Mouse (Mus musculus) hindbrain, embryonic 12.5 days (tissue): Measurements from ENCODE around the gene Myo1e. TPM values are rescaled to one million over a fixed set of nuclear protein-coding genes. Genes with fewer than 3 reads are reported as not detected.
"Not testable (repeated sequence)": the region's sequence is repeated elsewhere in the genome, so short reads cannot be mapped to it uniquely, and the experiment has no call there.

Experiments
- ATAC-seq: fragments of 200-750 bp; cut with Nextera tagmentation; 2 replicates; pipeline ENCODE4 v1.8.0; 2017; ENCODE audit warnings: moderate TSS enrichment; ENCODE audit not compliant: low FRiP score
- H3K27ac ChIP-seq: fragments of 300-500 bp; sonication (generic); 2 replicates; pipeline ENCODE4 v1.5.1; 2016; ENCODE audit warnings: mild to moderate bottlenecking
- H3K27me3 ChIP-seq: fragments of 300-500 bp; sonication (generic); 2 replicates; pipeline ENCODE4 v1.6.1; 2016; ENCODE audit warnings: mild to moderate bottlenecking
- H3K36me3 ChIP-seq: fragments of 300-500 bp; sonication (generic); 2 replicates; pipeline ENCODE4 v1.6.1; 2016; ENCODE audit warnings: mild to moderate bottlenecking
- H3K4me1 ChIP-seq: fragments of 300-500 bp; sonication (generic); 2 replicates; pipeline ENCODE4 v1.6.1; 2016
- H3K4me2 ChIP-seq: fragments of 300-500 bp; sonication (generic); replicated peaks from 2 replicates; pipeline ENCODE4 v1.6.1; 2016; ENCODE audit warnings: mild to moderate bottlenecking
- H3K4me3 ChIP-seq: fragments of 300-500 bp; sonication (generic); 2 replicates; pipeline ENCODE4 v1.5.1; 2016; ENCODE audit warnings: mild to moderate bottlenecking
- H3K9ac ChIP-seq: fragments of 300-500 bp; sonication (generic); 2 replicates; pipeline ENCODE4 v1.6.1; 2016; ENCODE audit warnings: mild to moderate bottlenecking, moderate library complexity
- H3K9me3 ChIP-seq: fragments of 300-500 bp; sonication (generic); replicated peaks from 2 replicates; pipeline ENCODE4 v1.6.1; 2016; ENCODE audit warnings: mild to moderate bottlenecking
- WGBS: fragments of 180-500 bp; shearing (Covaris S2); methylation state at CpG from one replicate; pipeline ENCODE4 v1.1.7; 2016; 5-methylcytosine and 5-hydroxymethylcytosine counted together
- polyA plus RNA-seq: library from polyadenylated mRNA; unstranded; fragments of >200 nt; fragmentation: Nextera tagmentation; extraction: Ambion mirVana; gene quantifications from 2 replicates; pipeline ENCODE4 v1.2.1, GENCODE M21; 2016

Gene Myo1e
- polyA plus RNA-seq, 1 experiment from 2014 or later = 16.2 TPM

DNA sequence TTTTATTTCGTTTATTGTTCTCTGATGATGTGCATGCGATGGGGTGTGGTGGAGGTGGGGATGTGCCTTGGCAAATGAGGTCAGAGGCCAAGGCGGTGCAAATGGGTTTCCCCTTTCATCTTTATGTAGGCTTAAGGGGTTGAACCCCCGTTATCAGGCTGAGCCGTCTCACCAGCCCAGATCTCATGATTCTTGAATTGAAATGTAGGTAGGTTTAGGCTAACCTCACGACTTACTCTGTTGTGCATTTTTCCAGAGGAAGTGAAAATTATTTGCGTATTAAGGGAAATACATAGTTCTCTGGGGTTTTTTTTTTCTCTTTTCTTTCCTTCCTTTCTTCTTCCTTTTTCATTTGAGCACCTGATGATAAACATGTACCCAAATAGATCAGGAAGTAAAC, 37.0 kb downstream of the Myo1e start:
- H3K36me3 ChIP-seq = no peaks in the 10 kb centered on the region
- ATAC-seq = no peak
- WGBS = 78% methylated on average over 7 of the region's 7 CpGs

DNA sequence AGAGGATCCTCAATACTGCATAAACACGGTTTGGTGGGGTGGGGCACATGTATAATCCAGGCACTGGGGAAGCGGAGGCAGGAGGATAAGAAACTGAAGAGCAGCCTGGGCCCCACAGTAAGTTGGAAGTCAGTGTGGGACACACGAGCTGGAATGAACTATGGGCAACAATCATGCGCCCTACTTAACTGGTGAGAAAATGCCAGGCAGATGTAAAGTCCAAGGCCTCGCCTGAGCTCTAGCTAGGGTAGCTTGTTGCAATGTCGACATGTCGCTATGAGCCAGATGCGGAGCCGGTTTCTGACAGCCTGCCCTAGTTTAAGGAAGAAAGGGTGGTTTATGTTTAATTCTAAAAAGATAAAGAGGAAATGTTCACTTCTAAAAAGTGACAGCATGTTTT, 37.9 kb downstream of the Myo1e start:
- 92% methylated on average over 9 of the region's 9 CpGs for WGBS
- no peak for ATAC-seq

More for the DNA sequence above, 37.0 kb downstream of the Myo1e start:
- no peak overlapping the region for H3K4me3 ChIP-seq
- H3K27me3 ChIP-seq = no peaks in the 10 kb centered on the region
- no peak overlapping the region for H3K27ac ChIP-seq
- H3K9me3 ChIP-seq = no peaks in the 10 kb centered on the region
- H3K4me1 ChIP-seq = no peaks in the 10 kb centered on the region
- H3K4me2 ChIP-seq = no peak overlapping the region
- no peak overlapping the region for H3K9ac ChIP-seq

DNA sequence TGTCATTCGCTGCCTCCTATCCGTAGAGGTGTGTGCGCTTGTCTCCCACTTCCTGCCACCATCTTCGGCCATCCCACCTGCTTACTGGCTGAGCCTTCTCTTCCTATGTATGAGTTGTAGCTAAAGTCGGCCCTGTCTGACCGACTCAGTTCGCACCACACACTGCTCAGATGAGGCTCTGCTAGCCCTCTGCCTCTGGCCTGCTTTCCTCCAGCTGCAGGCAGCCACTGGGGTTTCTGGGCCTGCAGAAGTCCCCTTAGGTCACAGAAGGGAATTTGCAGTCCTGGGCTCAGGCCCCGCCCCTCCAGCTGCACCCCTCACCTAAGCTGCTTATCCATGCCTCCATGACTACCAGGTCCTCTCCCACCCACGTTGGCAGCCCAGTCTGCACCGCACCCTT, 39.3 kb downstream of the Myo1e start:
- ATAC-seq = no peak
- WGBS = 69% methylated on average over 10 of the region's 10 CpGs
- H3K36me3 ChIP-seq = no peaks in the 10 kb centered on the region
- H3K27ac ChIP-seq = no peak overlapping the region
- H3K9ac ChIP-seq = no peak overlapping the region
- no peaks in the 10 kb centered on the region for H3K27me3 ChIP-seq
- no peaks in the 10 kb centered on the region for H3K4me1 ChIP-seq
- H3K4me3 ChIP-seq = no peak overlapping the region
- H3K9me3 ChIP-seq = no peaks in the 10 kb centered on the region
- H3K4me2 ChIP-seq = no peak overlapping the region

More for the DNA sequence above, 37.9 kb downstream of the Myo1e start:
- H3K4me1 ChIP-seq = no peaks in the 10 kb centered on the region
- no peaks in the 10 kb centered on the region for H3K27me3 ChIP-seq
- H3K4me3 ChIP-seq = no peak overlapping the region
- no peak overlapping the region for H3K27ac ChIP-seq
- H3K9me3 ChIP-seq = no peaks in the 10 kb centered on the region
- H3K9ac ChIP-seq = no peak overlapping the region
- H3K36me3 ChIP-seq = no peaks in the 10 kb centered on the region
- H3K4me2 ChIP-seq = no peak overlapping the region

DNA sequence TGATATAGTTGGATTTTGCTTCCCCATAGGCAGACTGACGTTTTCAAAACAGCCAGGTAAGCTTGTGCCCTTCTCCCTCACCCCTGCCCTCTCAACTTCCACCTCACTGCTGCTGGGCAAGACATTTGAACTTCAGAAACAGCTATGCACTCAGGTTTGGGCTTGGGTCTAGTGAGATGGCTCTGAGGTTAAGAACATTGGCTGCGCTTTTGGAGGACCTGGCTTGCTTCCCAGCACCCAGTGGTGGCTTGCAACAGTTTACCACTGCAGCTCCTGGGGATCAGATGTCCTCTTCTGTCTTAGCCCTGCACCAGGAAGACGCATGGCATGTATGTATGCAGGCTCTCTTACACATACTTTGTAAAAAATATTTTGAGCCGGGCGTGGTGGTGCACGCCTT, 40.9 kb downstream of the Myo1e start:
- 84% methylated on average over 6 of the region's 6 CpGs for WGBS
- no peak overlapping the region for H3K9ac ChIP-seq
- no peaks in the 10 kb centered on the region for H3K9me3 ChIP-seq
- H3K27me3 ChIP-seq = no peaks in the 10 kb centered on the region
- H3K27ac ChIP-seq = no peak overlapping the region
- H3K4me3 ChIP-seq = no peak overlapping the region
- no peak overlapping the region for H3K4me2 ChIP-seq
- no peaks in the 10 kb centered on the region for H3K36me3 ChIP-seq
- no peaks in the 10 kb centered on the region for H3K4me1 ChIP-seq
- ATAC-seq = no peak

DNA sequence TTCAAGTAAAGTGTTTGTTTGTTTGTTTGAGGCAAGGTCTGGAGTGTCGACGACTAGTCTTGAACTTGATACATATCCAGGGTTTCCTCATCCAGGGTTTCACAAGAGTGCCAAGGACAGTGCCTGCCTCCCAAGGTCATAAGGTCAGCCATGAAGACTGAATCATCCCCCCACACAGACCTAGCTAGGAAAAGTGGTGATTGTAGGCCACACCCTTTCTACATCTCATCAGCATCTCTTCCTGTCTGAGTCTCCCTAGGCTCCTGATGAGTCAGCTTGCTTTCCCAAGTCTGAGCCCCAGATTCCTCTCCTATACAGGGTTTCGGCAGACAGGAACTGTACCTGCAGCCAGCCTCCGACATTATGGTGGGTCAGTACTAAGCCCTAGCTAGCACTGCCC, 41.7 kb downstream of the Myo1e start:
- no peak for ATAC-seq
- no peak overlapping the region for H3K4me3 ChIP-seq
- no peaks in the 10 kb centered on the region for H3K27me3 ChIP-seq
- H3K9ac ChIP-seq = no peak overlapping the region
- H3K36me3 ChIP-seq = no peaks in the 10 kb centered on the region
- H3K27ac ChIP-seq = no peak overlapping the region
- no peaks in the 10 kb centered on the region for H3K4me1 ChIP-seq
- H3K4me2 ChIP-seq = no peak overlapping the region
- H3K9me3 ChIP-seq = no peaks in the 10 kb centered on the region
- WGBS = 82% methylated on average over 4 of the region's 4 CpGs

DNA sequence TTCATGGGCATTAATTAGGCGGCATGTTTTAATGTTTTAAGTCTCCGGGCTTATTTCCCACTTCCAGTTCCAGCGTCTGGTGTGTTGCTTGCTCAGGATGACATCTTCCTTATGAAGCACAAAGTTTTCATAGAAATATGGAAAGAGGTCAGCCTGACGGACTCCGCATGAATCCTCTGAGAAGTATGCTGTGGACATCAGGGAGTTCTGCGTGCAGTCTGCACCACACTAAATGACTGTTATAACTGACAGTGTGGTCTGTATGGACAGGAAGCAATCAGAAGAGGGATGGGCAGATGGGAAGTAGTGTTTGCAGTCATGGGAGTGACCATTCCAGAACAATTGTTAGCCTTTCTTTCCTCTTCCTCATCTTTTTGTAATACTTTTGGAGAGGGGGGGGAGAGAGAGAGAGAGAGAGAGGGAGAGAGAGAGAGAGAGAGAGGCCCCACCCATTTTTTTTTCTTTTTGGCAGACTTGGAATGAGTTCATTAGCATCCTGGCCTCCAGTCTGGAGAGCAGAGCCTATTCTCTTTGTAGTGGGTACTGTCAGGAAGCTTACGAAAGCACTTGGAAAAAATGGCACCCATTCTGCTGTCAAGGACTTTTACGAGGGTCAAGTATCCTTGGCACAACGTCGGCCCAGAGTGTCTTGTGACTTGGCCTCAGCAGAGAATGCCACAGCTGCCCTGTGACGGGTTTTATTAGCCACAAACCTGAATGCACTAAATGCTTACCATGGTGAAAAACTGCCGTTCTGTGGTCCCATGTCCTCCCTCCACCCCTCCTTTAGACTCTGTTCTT, 42.9 kb downstream of the Myo1e start:
- H3K4me2 ChIP-seq = no peak overlapping the region
- no peak for ATAC-seq
- no peaks in the 10 kb centered on the region for H3K27me3 ChIP-seq
- H3K4me1 ChIP-seq = no peaks in the 10 kb centered on the region
- H3K9me3 ChIP-seq = no peaks in the 10 kb centered on the region
- 72% methylated on average over 12 of the region's 12 CpGs for WGBS
- H3K4me3 ChIP-seq = no peak overlapping the region
- no peak overlapping the region for H3K9ac ChIP-seq
- H3K27ac ChIP-seq = no peak overlapping the region
- no peaks in the 10 kb centered on the region for H3K36me3 ChIP-seq

DNA sequence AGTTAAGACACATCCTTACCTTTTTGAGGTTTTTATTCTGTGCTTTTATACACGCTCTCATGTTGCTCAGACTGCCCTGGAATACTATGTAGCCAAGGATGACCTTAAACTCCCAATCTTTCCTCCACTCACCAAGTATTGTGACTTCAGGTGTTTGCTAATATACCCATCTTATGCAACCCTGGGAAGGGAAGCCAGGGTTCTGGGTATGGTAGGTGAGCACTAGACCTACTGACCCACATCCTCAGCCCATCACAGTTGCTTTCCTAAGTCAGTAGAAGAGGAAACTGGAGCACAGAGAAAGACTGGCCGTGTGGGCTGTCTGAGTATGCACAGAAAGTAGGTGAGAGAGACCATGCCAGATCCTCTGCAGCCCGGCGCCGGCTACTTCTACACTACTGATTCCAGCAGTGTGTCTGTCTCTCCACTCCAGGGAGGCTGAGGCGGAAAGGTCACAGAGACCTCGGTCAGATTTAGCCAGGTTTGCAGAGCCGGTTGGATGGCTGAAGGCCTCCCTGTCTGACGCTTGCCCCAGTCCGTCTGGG, 44.4 kb downstream of the Myo1e start:
- H3K36me3 ChIP-seq = no peaks in the 10 kb centered on the region
- H3K9ac ChIP-seq = no peak overlapping the region
- no peak overlapping the region for H3K4me3 ChIP-seq
- WGBS = 86% methylated on average over 10 of the region's 10 CpGs
- H3K9me3 ChIP-seq = no peaks in the 10 kb centered on the region
- ATAC-seq = no peak
- no peaks in the 10 kb centered on the region for H3K4me1 ChIP-seq
- H3K27ac ChIP-seq = no peak overlapping the region
- H3K4me2 ChIP-seq = no peak overlapping the region
- no peaks in the 10 kb centered on the region for H3K27me3 ChIP-seq

DNA sequence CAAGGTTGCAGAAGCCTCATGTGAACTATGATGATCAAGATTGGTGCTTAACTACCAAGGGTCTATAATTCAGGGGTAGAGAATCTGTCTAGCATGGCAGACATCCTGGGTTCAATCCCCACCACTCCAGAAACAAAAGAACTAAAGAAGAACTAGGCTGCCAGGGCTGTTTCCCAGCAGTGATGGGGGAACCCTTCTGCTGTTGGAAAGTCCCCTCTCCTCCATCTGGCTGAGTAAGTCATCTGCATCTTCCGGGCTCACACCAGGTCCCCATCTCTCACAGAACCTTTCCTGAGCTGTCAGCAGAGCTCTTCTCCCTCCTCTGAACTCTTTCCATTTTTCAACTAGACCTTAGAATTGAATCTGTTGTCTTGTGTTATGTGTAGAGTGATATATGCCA, 45.9 kb downstream of the Myo1e start:
- Histone ChIP-seq H3K27ac (no peak overlapping the region), H3K4me2 (no peak overlapping the region), H3K4me1 (peaks cover 6% of the 10 kb centered on the region), H3K9ac (no peak overlapping the region), H3K27me3 (no peaks in the 10 kb centered on the region), H3K36me3 (no peaks in the 10 kb centered on the region), H3K4me3 (no peak overlapping the region), H3K9me3 (no peaks in the 10 kb centered on the region)
- 100% methylated on average over 1 of the region's 1 CpGs for WGBS
- no peak for ATAC-seq

DNA sequence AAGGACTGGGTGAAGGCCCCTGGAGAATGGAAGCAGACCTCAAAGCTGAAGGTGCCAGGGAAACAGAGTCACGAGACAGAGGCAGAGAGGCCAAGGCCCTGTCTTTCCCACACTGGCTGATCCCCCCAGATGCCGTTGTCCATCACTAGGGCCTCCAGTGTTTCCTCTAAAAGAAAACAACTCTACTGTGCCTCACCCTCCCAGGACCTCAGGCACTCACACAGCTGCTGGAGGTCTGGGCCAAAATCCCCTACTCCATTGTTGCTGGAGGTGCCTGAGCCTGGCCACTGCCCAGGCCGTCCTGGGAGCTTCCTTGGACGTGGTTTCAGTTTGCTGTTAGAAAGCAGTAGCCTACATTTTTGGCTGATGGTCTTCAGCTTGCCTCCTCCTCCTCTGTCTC, 47.9 kb downstream of the Myo1e start:
- Histone ChIP-seq H3K4me2 (no peak overlapping the region), H3K9ac (no peak overlapping the region), H3K4me1 (peaks cover 9% of the 10 kb centered on the region), H3K27me3 (no peaks in the 10 kb centered on the region), H3K4me3 (no peak overlapping the region), H3K27ac (no peak overlapping the region), H3K36me3 (no peaks in the 10 kb centered on the region), H3K9me3 (no peaks in the 10 kb centered on the region)
- 87% methylated on average over 4 of the region's 4 CpGs for WGBS
- no peak for ATAC-seq

DNA sequence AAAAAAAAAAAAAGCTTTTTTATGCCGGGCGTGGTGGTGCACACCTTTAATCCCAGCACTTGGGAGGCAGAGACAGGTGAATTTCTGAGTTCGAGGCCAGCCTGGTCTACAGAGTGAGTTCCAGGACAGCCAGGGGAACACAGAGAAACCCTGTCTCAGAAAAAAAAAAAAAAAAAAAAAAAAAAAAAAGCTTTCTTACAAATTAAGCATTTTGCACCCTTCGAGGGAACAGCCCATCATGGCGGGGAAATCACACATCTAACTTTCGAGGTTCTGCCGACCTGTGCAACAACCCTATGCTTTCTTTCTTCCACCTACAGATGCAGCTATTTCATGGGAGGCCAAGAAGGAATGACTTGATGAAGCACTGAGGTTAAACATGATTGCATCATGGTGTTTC, 48.9 kb downstream of the Myo1e start:
- not testable (repeated sequence) for ATAC-seq, H3K4me2 ChIP-seq, H3K9me3 ChIP-seq, H3K4me3 ChIP-seq, H3K27ac ChIP-seq, H3K4me1 ChIP-seq, H3K36me3 ChIP-seq, H3K9ac ChIP-seq, H3K27me3 ChIP-seq
- WGBS = 98% methylated on average over 6 of the region's 7 CpGs

DNA sequence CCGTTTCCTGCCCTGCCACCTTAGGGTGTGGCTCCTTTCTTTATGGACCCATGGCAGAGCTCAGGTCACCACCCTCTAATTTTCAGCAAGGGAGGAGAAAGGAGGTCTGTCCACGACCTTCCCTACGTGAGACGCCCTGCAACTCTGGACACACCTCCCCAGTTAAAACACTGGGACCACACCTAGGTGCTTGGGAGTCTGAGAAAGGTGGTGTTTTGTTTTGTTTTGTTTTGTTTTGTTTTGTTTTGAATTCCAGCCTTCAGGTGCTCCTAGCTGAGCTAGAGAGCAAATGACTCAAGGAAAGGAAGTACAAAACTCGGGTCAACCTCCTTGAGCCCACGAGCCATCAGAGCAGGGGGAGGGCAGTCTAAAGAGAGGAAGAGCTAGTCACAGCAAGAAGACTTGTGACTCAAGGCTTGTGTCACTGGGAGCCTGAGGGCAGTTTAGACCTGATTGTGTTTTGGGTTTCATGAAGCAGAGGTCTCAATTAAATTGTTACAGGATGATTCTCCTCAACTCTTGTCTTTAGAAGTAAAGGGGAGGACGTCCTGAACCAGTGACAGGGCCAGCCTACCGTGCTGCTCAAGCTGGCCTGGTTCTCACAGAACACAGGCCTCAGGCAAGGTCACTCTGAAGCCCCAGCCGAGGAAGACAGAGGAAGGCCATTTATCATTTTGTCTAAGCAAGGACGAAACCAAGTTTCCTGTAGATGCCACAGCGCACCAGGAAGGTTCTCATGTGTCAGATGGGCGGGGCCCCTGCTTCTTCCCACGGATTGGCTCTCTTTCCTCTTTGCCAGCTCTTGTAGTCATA, 50.3 kb downstream of the Myo1e start:
- Histone ChIP-seq H3K9ac (no peak overlapping the region), H3K4me1 (peaks cover 18% of the 10 kb centered on the region), H3K4me3 (no peak overlapping the region), H3K27ac (no peak overlapping the region), H3K9me3 (no peaks in the 10 kb centered on the region), H3K4me2 (peak overlapping the region; percentile 12; the same call in 1 of the 2 replicates), H3K27me3 (no peaks in the 10 kb centered on the region), H3K36me3 (no peaks in the 10 kb centered on the region)
- 42% methylated on average over 13 of the region's 13 CpGs for WGBS
- no peak for ATAC-seq

DNA sequence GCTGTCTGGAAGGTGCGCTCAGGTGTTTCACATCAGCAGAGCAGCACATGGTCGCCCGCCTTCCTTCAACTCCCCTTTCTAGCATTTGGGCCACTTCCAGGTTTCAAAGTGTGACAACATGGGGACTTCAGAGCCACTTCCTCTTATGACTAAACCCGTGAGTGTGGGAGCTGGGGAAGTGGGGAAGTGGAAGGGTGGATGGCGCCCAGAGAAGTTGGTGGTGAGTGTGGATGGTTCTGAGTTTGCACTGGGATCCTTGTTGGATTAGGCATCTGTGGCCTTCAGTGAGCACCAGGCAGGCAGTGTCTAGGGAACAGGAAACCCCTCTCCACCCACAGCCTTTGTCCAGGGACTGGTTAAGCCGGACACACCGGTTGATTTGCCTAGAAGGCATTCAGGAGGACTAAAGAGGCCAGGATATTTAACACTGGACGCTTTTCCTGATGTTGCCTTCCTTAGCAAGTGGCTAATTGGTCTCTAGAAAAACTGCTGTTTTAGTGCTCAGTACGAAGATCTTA, 53.2 kb downstream of the Myo1e start:
- Histone ChIP-seq H3K27ac (no peak overlapping the region), H3K4me1 (peaks cover 30% of the 10 kb centered on the region), H3K4me3 (no peak overlapping the region), H3K4me2 (no peak overlapping the region), H3K36me3 (no peaks in the 10 kb centered on the region), H3K9me3 (no peaks in the 10 kb centered on the region), H3K27me3 (no peaks in the 10 kb centered on the region), H3K9ac (0 out of 2 replicates have a peak overlapping the region, but pooled peaks have one; percentile 35)
- no peak for ATAC-seq
- WGBS = 65% methylated on average over 9 of the region's 9 CpGs
